Mouse (Mus musculus): ENCODE data around the gene Tesc.

Gene Tesc

GRCm38 (mm10) chr5:118106667-118107066, 79.1 kb downstream of the Tesc start:
- DNase-seq (ENCODE audit: low spot score): no peak

GRCm38 (mm10) chr5:118108124-118108793, 80.7 kb downstream of the Tesc start:
- no peak for DNase-seq (ENCODE audit: low spot score)

- DNase-seq (ENCODE audit: low spot score): no peak
Observed at GRCm38 (mm10) chr5:118108794-118109440, 81.4 kb downstream of the Tesc start.
